Mouse (Mus musculus): ENCODE measurements around the gene Cds1. TPM values are rescaled to one million over a fixed set of nuclear protein-coding genes. Genes with fewer than 3 reads are reported as not detected.

The Cds1 gene
- total and polyA plus RNA-seq, 2 experiments: 0.37 to 0.67 TPM

GRCm38 (mm10) chr5:101744886-101745285, 20.0 kb upstream of the Cds1 start:
- Histone ChIP-seq H3K27ac (replicated peaks; ENCODE audit: insufficient read depth, low read depth, low read length) (no peak overlapping the region), H3K79me2 (ENCODE audit: control insufficient read depth, insufficient read depth, low read length) (no peaks in the 10 kb centered on the region), H3K4me3 (ENCODE audit: insufficient read depth, low read depth, low read length) (no peak overlapping the region)

DNA sequence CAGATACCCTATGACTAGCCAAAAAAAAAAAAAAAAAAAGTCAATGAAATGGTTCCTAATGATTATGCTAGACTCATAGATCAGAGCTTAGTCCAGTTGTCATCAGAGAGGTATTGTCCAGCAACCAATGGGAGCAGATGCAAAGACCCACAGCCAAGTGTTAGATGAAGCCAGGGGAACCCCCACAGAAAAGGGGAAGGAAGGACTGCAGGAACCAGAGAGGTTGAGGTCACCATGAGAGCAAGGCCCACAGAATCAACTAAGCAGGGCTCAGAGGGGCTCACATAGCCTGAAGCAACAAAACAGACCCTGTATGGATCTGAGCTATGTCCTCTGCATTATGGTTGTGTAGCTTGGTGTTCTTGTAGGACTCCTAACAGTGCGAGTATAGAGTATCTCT, 11.2 kb upstream of the Cds1 start:
- DNase-seq (ENCODE audit: extremely low read depth, low read depth, low spot score): no peak
- H3K27ac ChIP-seq (replicated peaks; ENCODE audit: insufficient read depth, low read depth, low read length): no peak overlapping the region
- no peaks in the 10 kb centered on the region for H3K79me2 ChIP-seq (ENCODE audit: control insufficient read depth, insufficient read depth, low read length)
- H3K36me3 ChIP-seq (ENCODE audit: control insufficient read depth, insufficient read depth, low read length): no peaks in the 10 kb centered on the region
- H3K27me3 ChIP-seq (ENCODE audit: control insufficient read depth, insufficient read depth, low read length): peaks cover 17% of the 10 kb centered on the region; the same call in 1 of the 2 replicates
- peaks cover 6% of the 10 kb centered on the region for H3K4me1 ChIP-seq (ENCODE audit: control insufficient read depth, insufficient read depth, low read length)
- no peak overlapping the region for H3K4me3 ChIP-seq (ENCODE audit: insufficient read depth, low read depth, low read length)
- no peak for TF ChIP-seq CTCF (IDR thresholded peaks at IDR 0.05; ENCODE audit: low read depth, low read length)
- no peak for TF ChIP-seq POLR2A (IDR thresholded peaks at IDR 0.05; ENCODE audit: extremely low read depth, insufficient read depth, low read length)
- H3K9ac ChIP-seq (ENCODE audit: low read depth, low read length): no peak overlapping the region
- 74% methylated on average over 1 of the region's 1 CpGs for WGBS

More at GRCm38 (mm10) chr5:101744886-101745285, 20.0 kb upstream of the Cds1 start:
- TF ChIP-seq POLR2A (IDR thresholded peaks at IDR 0.05; ENCODE audit: extremely low read depth, insufficient read depth, low read length): no peak
- no peak for TF ChIP-seq CTCF (IDR thresholded peaks at IDR 0.05; ENCODE audit: low read depth, low read length)
- Histone ChIP-seq H3K4me1 (ENCODE audit: control insufficient read depth, insufficient read depth, low read length) (no peaks in the 10 kb centered on the region), H3K36me3 (ENCODE audit: control insufficient read depth, insufficient read depth, low read length) (no peaks in the 10 kb centered on the region), H3K9ac (ENCODE audit: low read depth, low read length) (no peak overlapping the region), H3K27me3 (ENCODE audit: control insufficient read depth, insufficient read depth, low read length) (peaks cover 18% of the 10 kb centered on the region)
- 89% methylated on average over 6 of the region's 6 CpGs for WGBS
- DNase-seq (ENCODE audit: extremely low read depth, low read depth, low spot score): no peak

GRCm38 (mm10) chr5:101757669-101758068, 7.3 kb upstream of the Cds1 start:
- Histone ChIP-seq H3K36me3 (ENCODE audit: control insufficient read depth, insufficient read depth, low read length) (no peaks in the 10 kb centered on the region), H3K27me3 (ENCODE audit: control insufficient read depth, insufficient read depth, low read length) (peaks cover 34% of the 10 kb centered on the region), H3K4me3 (ENCODE audit: insufficient read depth, low read depth, low read length) (no peak overlapping the region), H3K27ac (replicated peaks; ENCODE audit: insufficient read depth, low read depth, low read length) (no peak overlapping the region), H3K4me1 (ENCODE audit: control insufficient read depth, insufficient read depth, low read length) (peaks cover 6% of the 10 kb centered on the region), H3K79me2 (ENCODE audit: control insufficient read depth, insufficient read depth, low read length) (no peaks in the 10 kb centered on the region), H3K9ac (ENCODE audit: low read depth, low read length) (no peak overlapping the region)
- TF ChIP-seq CTCF (IDR thresholded peaks at IDR 0.05; ENCODE audit: low read depth, low read length) (no peak), POLR2A (IDR thresholded peaks at IDR 0.05; ENCODE audit: extremely low read depth, insufficient read depth, low read length) (no peak)
- DNase-seq (ENCODE audit: extremely low read depth, low read depth, low spot score): peak; percentile 87

GRCm38 (mm10) chr5:101761685-101762084, 3.2 kb upstream of the Cds1 start:
- H3K36me3 ChIP-seq (ENCODE audit: control insufficient read depth, insufficient read depth, low read length): no peaks in the 10 kb centered on the region
- H3K9ac ChIP-seq (ENCODE audit: low read depth, low read length): no peak overlapping the region
- H3K4me1 ChIP-seq (ENCODE audit: control insufficient read depth, insufficient read depth, low read length): peaks cover 10% of the 10 kb centered on the region
- TF ChIP-seq CTCF (IDR thresholded peaks at IDR 0.05; ENCODE audit: low read depth, low read length): no peak
- TF ChIP-seq POLR2A (IDR thresholded peaks at IDR 0.05; ENCODE audit: extremely low read depth, insufficient read depth, low read length): no peak
- H3K27me3 ChIP-seq (ENCODE audit: control insufficient read depth, insufficient read depth, low read length): peaks cover 31% of the 10 kb centered on the region
- H3K79me2 ChIP-seq (ENCODE audit: control insufficient read depth, insufficient read depth, low read length): no peaks in the 10 kb centered on the region
- WGBS: 80% methylated on average over 4 of the region's 4 CpGs
- no peak overlapping the region for H3K27ac ChIP-seq (replicated peaks; ENCODE audit: insufficient read depth, low read depth, low read length)
- no peak for DNase-seq (ENCODE audit: extremely low read depth, low read depth, low spot score)
- no peak overlapping the region for H3K4me3 ChIP-seq (ENCODE audit: insufficient read depth, low read depth, low read length)

DNA sequence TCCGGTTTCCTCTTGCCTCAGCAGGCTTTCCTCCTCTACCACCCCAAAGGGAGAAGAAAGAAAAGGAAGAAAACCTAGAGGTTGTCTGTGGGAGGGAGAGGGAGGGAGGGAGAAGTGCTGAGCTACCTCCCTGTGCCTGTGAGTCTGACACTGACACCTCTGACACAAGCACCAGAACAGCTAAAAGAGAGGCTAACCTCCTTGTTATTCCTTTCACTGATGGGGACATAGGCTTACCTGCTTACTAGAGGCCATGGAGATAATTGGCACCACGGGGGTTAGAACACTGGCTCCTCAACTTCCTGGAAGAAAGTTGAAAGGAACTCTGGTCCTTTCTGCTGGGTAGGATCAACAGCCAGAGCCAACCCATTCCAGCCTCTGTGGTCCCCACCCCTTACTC, 1.4 kb upstream of the Cds1 start:
- WGBS: 5% methylated on average over 2 of the region's 2 CpGs
- no peak overlapping the region for H3K4me3 ChIP-seq (ENCODE audit: insufficient read depth, low read depth, low read length)
- H3K4me1 ChIP-seq (ENCODE audit: control insufficient read depth, insufficient read depth, low read length): peaks cover 4% of the 10 kb centered on the region
- H3K79me2 ChIP-seq (ENCODE audit: control insufficient read depth, insufficient read depth, low read length): no peaks in the 10 kb centered on the region
- no peak overlapping the region for H3K9ac ChIP-seq (ENCODE audit: low read depth, low read length)
- H3K36me3 ChIP-seq (ENCODE audit: control insufficient read depth, insufficient read depth, low read length): no peaks in the 10 kb centered on the region
- no peak for DNase-seq (ENCODE audit: extremely low read depth, low read depth, low spot score)
- no peak overlapping the region for H3K27ac ChIP-seq (replicated peaks; ENCODE audit: insufficient read depth, low read depth, low read length)
- peaks cover 38% of the 10 kb centered on the region for H3K27me3 ChIP-seq (ENCODE audit: control insufficient read depth, insufficient read depth, low read length)
- TF ChIP-seq CTCF (IDR thresholded peaks at IDR 0.05; ENCODE audit: low read depth, low read length) (no peak), POLR2A (IDR thresholded peaks at IDR 0.05; ENCODE audit: extremely low read depth, insufficient read depth, low read length) (no peak)

DNA sequence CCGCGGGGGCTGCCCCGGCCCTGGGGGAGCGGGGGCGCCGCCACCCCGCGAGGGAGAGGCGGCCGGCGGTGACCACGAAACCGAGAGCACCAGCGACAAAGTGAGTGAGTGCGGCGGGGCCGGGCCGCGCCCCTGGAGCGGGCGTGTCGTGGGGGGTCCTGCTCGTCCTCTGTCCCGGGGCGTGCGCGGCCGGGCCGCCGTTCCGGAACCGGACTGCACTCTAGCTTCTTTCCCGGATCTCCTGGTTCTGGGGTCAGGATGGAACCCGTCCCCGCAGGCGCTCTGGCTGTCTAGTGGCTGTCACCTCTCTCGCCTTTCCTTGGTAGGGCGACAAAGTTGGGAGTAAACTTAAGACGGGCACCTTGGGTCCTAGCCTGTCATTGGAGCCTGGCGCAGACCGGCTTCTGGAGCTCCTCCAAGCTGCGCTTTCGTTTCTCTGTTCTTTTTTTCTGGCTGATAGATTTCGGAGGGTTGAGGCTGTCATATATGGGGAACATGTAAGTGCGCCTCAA, 516 bp downstream of the Cds1 start:
- WGBS: 2% methylated on average over 44 of the region's 45 CpGs
- TF ChIP-seq POLR2A (IDR thresholded peaks at IDR 0.05; ENCODE audit: extremely low read depth, insufficient read depth, low read length) (no peak), CTCF (IDR thresholded peaks at IDR 0.05; ENCODE audit: low read depth, low read length) (no peak)
- Histone ChIP-seq H3K27me3 (ENCODE audit: control insufficient read depth, insufficient read depth, low read length) (peaks cover 33% of the 10 kb centered on the region), H3K9ac (ENCODE audit: low read depth, low read length) (peak overlapping the region; percentile 69), H3K36me3 (ENCODE audit: control insufficient read depth, insufficient read depth, low read length) (no peaks in the 10 kb centered on the region), H3K79me2 (ENCODE audit: control insufficient read depth, insufficient read depth, low read length) (no peaks in the 10 kb centered on the region), H3K4me3 (ENCODE audit: insufficient read depth, low read depth, low read length) (peak overlapping the region; percentile 71; the same call in 1 of the 2 replicates), H3K4me1 (ENCODE audit: control insufficient read depth, insufficient read depth, low read length) (peaks cover 4% of the 10 kb centered on the region), H3K27ac (replicated peaks; ENCODE audit: insufficient read depth, low read depth, low read length) (no peak overlapping the region)
- DNase-seq (ENCODE audit: extremely low read depth, low read depth, low spot score): no peak

Measured in liver, adult 2 months (tissue).